Mouse (Mus musculus) central nervous system, embryonic 11.5 days (tissue): Measurements from ENCODE around the gene 1810010D01Rik. TPM values are rescaled to one million over a fixed set of nuclear protein-coding genes. Genes with fewer than 3 reads are reported as not detected.

Source experiments
- polyA plus RNA-seq: library from polyadenylated mRNA; depleted of rRNA; stranded (reverse); fragments of >200 nt; gene quantifications from 2 replicates; pipeline ENCODE4 v1.2.3, GENCODE M21; 2012; rRNA removed

The 1810010D01Rik gene
- polyA plus RNA-seq: 1.4 and 1.8 TPM in 2 replicates

GRCm38 (mm10) chr7:145208006-145208405, at the start of gene 1810010D01Rik:
TSS of gene 1810010D01Rik (minus strand) at chr7:145208119.

Other genes starting within 250 kb of the 1810010D01Rik start
- gene Tpcn2, start 75.9 kb upstream of the 1810010D01Rik start, polyA plus RNA-seq: 16.7 and 20.2 TPM in 2 replicates
- gene Mrgprf, start 92.7 kb upstream of the 1810010D01Rik start, polyA plus RNA-seq: 0.32 and 0.42 TPM in 2 replicates
- not detected in 2 replicates for gene Mrgprd, start 106.7 kb upstream of the 1810010D01Rik start, polyA plus RNA-seq